Mouse (Mus musculus) forebrain, embryonic 16.5 days (tissue): ENCODE data around the gene Adamts14. TPM values are rescaled to one million over a fixed set of nuclear protein-coding genes. Genes with fewer than 3 reads are reported as not detected.
A peak's percentile ranks its signal among the peaks of the same experiment; 100 is the strongest.

Experiments
- ATAC-seq: fragments of 200-750 bp; cut with Nextera tagmentation; 2 replicates; pipeline ENCODE4 v1.8.0; 2017; ENCODE audit warnings: mild to moderate bottlenecking, moderate library complexity
- H3K27ac ChIP-seq: fragments of 300-500 bp; sonication (generic); 2 replicates; pipeline ENCODE4 v1.5.1; 2014; ENCODE audit warnings: low read length, control low read depth
- H3K27me3 ChIP-seq: fragments of 300-500 bp; sonication (generic); replicated peaks from 2 replicates; pipeline ENCODE4 v1.6.1; 2014; ENCODE audit warnings: low read length; ENCODE audit not compliant: control insufficient read depth, insufficient read depth
- H3K36me3 ChIP-seq: fragments of 300-500 bp; sonication (generic); 2 replicates; pipeline ENCODE4 v1.6.1; 2014; ENCODE audit not compliant: control insufficient read depth, insufficient read depth
- H3K4me1 ChIP-seq: fragments of 300-500 bp; sonication (generic); replicated peaks from 2 replicates; pipeline ENCODE4 v1.6.1; 2014; ENCODE audit warnings: low read length; ENCODE audit not compliant: control insufficient read depth, insufficient read depth
- H3K4me2 ChIP-seq: fragments of 300-500 bp; sonication (generic); 2 replicates; pipeline ENCODE4 v1.6.1; 2014; ENCODE audit warnings: mild to moderate bottlenecking, low read length, control low read depth
- H3K4me3 ChIP-seq: fragments of 300-500 bp; sonication (generic); replicated peaks from 2 replicates; pipeline ENCODE4 v1.5.1; 2014; ENCODE audit warnings: mild to moderate bottlenecking, low read length, control low read depth
- H3K9ac ChIP-seq: fragments of 300-500 bp; sonication (generic); replicated peaks from 2 replicates; pipeline ENCODE4 v1.6.1; 2014; ENCODE audit warnings: low read depth, low read length, control low read depth
- H3K9me3 ChIP-seq: fragments of 300-500 bp; sonication (generic); 2 replicates; pipeline ENCODE4 v1.6.1; 2016; ENCODE audit warnings: low read length; ENCODE audit not compliant: control insufficient read depth
- WGBS: fragments of 180-500 bp; shearing (Covaris S2); extraction: QIAGEN DNeasy Blood & Tissue Kit; methylation state at CpG from one replicate; pipeline ENCODE4 v1.1.7; 2014; 5-methylcytosine and 5-hydroxymethylcytosine counted together
- polyA plus RNA-seq: library from polyadenylated mRNA; unstranded; fragments of >200 nt; fragmentation: Nextera tagmentation; extraction: Ambion mirVana; gene quantifications from 2 replicates; pipeline ENCODE4 v1.2.1, GENCODE M21; 2015

The Adamts14 gene
- polyA plus RNA-seq, 1 experiment from 2014 or later = 0.10 TPM

DNA sequence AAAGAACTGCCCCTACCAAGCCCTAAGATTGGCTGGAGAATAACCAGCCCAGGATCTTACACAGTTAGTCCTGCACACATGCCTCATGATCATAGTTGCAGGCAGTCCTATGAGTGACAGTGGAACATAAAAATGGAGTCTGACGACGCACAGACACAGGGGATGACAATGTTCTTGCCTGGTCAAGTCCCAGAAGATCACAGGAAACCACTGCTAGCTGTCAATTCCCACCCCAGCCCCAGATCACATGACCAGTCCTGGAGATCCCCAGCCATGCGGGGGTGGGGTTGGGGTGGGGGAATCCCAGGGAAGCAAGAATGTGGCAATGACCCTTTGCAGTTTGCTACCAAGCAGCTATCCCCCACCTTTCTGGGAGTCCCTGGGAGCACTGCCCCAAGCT is 69.3 kb downstream of the Adamts14 start:
- Histone ChIP-seq H3K9me3 (no peaks in the 10 kb centered on the region), H3K4me1 (no peaks in the 10 kb centered on the region), H3K27ac (no peak overlapping the region), H3K27me3 (no peaks in the 10 kb centered on the region), H3K4me3 (no peak overlapping the region), H3K36me3 (no peaks in the 10 kb centered on the region), H3K9ac (no peak overlapping the region), H3K4me2 (no peak overlapping the region)
- ATAC-seq = no peak
- 83% methylated on average over 3 of the region's 3 CpGs for WGBS

GRCm38 (mm10) chr10:61201596-61202318 is 71.5 kb downstream of the Adamts14 start:
- H3K4me2 ChIP-seq = no peak overlapping the region
- no peak overlapping the region for H3K4me3 ChIP-seq
- no peaks in the 10 kb centered on the region for H3K36me3 ChIP-seq
- no peak overlapping the region for H3K9ac ChIP-seq
- no peak for ATAC-seq
- no peak overlapping the region for H3K27ac ChIP-seq
- no peaks in the 10 kb centered on the region for H3K9me3 ChIP-seq
- no peaks in the 10 kb centered on the region for H3K4me1 ChIP-seq
- 81% methylated on average over 12 of the region's 12 CpGs for WGBS
- H3K27me3 ChIP-seq = no peaks in the 10 kb centered on the region

- no peak overlapping the region; the same call in 1 of the 2 replicates for H3K9ac ChIP-seq
- no peaks in the 10 kb centered on the region for H3K36me3 ChIP-seq
- 48% methylated on average over 9 of the region's 9 CpGs for WGBS
- no peak overlapping the region for H3K4me3 ChIP-seq
- no peaks in the 10 kb centered on the region for H3K9me3 ChIP-seq
- H3K27ac ChIP-seq = no peak overlapping the region
- no peaks in the 10 kb centered on the region for H3K4me1 ChIP-seq
- no peak overlapping the region for H3K4me2 ChIP-seq
- no peaks in the 10 kb centered on the region for H3K27me3 ChIP-seq
- ATAC-seq = no peak
Measured at GRCm38 (mm10) chr10:61200998-61201397, 72.2 kb downstream of the Adamts14 start.

GRCm38 (mm10) chr10:61200232-61200820 is 72.9 kb downstream of the Adamts14 start:
- H3K27me3 ChIP-seq = no peaks in the 10 kb centered on the region
- no peaks in the 10 kb centered on the region for H3K4me1 ChIP-seq
- no peak overlapping the region for H3K9ac ChIP-seq
- no peak overlapping the region for H3K27ac ChIP-seq
- no peak overlapping the region for H3K4me2 ChIP-seq
- WGBS = 78% methylated on average over 7 of the region's 7 CpGs
- H3K9me3 ChIP-seq = no peaks in the 10 kb centered on the region
- ATAC-seq = no peak
- H3K4me3 ChIP-seq = no peak overlapping the region
- H3K36me3 ChIP-seq = no peaks in the 10 kb centered on the region

DNA sequence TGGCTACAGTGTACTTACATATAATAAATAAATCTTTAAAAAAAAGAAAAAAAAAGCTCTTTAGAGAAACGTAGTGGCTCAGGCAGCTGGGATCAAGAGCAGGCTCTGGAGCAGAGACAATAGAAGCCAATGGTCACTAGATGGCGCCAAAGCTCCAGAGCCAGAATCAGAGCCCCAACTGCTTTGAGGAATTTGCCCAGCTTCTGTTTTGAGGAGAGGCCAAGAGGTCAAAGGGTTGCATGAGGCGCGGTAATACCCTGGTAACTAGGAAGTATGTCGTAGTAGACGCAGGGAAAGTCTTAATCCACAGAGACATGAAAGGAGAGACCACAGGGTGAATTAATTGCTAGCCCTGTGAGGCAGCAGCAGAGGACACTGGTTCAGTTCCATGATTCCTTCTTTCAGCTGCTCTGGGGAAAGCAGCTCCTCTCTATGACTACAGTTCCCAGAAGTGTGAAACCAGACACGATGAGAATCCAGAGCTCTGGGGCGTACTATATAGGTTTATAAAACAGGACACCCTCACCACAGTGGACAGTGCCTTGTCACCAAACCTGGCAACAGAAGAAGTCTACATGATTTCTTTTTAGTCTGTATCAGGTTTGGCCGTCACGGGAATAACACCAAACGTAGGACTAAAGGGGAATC is 73.5 kb downstream of the Adamts14 start:
- H3K4me2 ChIP-seq = no peak overlapping the region
- H3K36me3 ChIP-seq = no peaks in the 10 kb centered on the region
- WGBS = 22% methylated on average over 11 of the region's 11 CpGs
- H3K4me3 ChIP-seq = no peak overlapping the region
- H3K27me3 ChIP-seq = no peaks in the 10 kb centered on the region
- ATAC-seq = peak; percentile 67; the same call in 1 of the 2 replicates
- no peak overlapping the region for H3K9ac ChIP-seq
- H3K9me3 ChIP-seq = no peaks in the 10 kb centered on the region
- H3K27ac ChIP-seq = no peak overlapping the region
- H3K4me1 ChIP-seq = no peaks in the 10 kb centered on the region

GRCm38 (mm10) chr10:61195718-61196291 is 77.4 kb downstream of the Adamts14 start:
- Histone ChIP-seq H3K9ac (no peak overlapping the region), H3K4me2 (no peak overlapping the region), H3K27me3 (no peaks in the 10 kb centered on the region), H3K9me3 (no peaks in the 10 kb centered on the region), H3K4me3 (no peak overlapping the region), H3K4me1 (no peaks in the 10 kb centered on the region), H3K27ac (no peak overlapping the region), H3K36me3 (no peaks in the 10 kb centered on the region)
- WGBS = 93% methylated on average over 5 of the region's 5 CpGs
- no peak for ATAC-seq

- Histone ChIP-seq H3K27me3 (no peaks in the 10 kb centered on the region), H3K36me3 (no peaks in the 10 kb centered on the region), H3K27ac (no peak overlapping the region), H3K9me3 (no peaks in the 10 kb centered on the region), H3K4me3 (no peak overlapping the region), H3K4me2 (no peak overlapping the region), H3K4me1 (no peaks in the 10 kb centered on the region), H3K9ac (no peak overlapping the region)
- ATAC-seq = no peak
- 86% methylated on average over 8 of the region's 8 CpGs for WGBS
Measured at GRCm38 (mm10) chr10:61195216-61195615, 78.0 kb downstream of the Adamts14 start.

DNA sequence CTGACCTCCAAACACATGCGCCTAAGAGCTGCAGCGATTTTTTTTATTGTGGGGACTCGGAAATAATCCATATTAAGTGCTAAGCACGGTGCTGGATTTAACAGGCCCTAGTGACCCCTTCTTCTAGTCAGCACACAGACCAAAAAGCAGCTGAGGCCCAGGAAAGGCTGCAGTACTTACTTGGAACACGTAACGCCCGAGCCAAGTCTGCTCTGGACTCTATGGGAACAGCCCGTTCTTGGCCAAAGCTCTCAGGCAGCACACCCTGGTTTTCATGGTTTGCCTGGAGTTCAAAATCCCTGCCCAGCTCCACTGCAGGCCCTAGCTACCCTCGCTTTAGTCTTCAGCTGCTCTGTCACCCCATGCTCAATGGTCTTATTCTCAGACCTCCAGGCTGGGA is 78.6 kb downstream of the Adamts14 start:
- no peaks in the 10 kb centered on the region for H3K9me3 ChIP-seq

DNA sequence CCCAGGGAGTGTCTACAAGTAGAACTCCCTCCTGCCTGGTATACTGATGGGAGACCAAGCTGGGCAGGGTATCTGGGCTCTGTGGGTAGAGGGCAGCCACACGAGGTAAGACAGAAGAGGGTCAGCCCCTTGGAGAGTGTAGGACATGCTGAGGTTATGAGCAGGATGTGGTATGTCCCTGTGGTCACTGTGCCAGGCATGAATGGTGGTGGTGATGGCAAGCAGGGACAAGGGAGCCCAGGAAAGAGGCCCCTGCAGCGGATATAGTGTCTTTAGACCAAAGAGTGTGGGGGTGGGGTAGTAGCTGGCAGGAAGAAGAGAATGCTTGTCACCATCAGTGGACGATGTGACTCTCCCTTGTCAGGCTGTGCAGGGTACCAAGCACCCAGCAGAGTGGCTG is 85.2 kb downstream of the Adamts14 start:
- H3K9ac ChIP-seq = no peak overlapping the region
- ATAC-seq = no peak
- no peak overlapping the region for H3K4me2 ChIP-seq
- no peaks in the 10 kb centered on the region for H3K9me3 ChIP-seq
- H3K36me3 ChIP-seq = no peaks in the 10 kb centered on the region
- H3K27ac ChIP-seq = no peak overlapping the region
- H3K4me3 ChIP-seq = no peak overlapping the region
- H3K27me3 ChIP-seq = no peaks in the 10 kb centered on the region
- no peaks in the 10 kb centered on the region for H3K4me1 ChIP-seq
- 77% methylated on average over 3 of the region's 3 CpGs for WGBS

More for the DNA sequence above, 78.6 kb downstream of the Adamts14 start:
- no peaks in the 10 kb centered on the region for H3K4me1 ChIP-seq
- no peak overlapping the region for H3K4me2 ChIP-seq
- H3K4me3 ChIP-seq = no peak overlapping the region
- 81% methylated on average over 9 of the region's 9 CpGs for whole genome bisulfite sequencing
- no peak overlapping the region for H3K27ac ChIP-seq
- ATAC-seq = no peak
- no peaks in the 10 kb centered on the region for H3K36me3 ChIP-seq
- H3K9ac ChIP-seq = no peak overlapping the region
- no peaks in the 10 kb centered on the region for H3K27me3 ChIP-seq
